Mouse (Mus musculus) liver, adult 2 months (tissue): ENCODE measurements around the gene Rabggtb. TPM values are rescaled to one million over a fixed set of nuclear protein-coding genes. Genes with fewer than 3 reads are reported as not detected.

ENCODE experiments used
- DNase-seq: peaks from one replicate; pipeline ENCODE4 v3.0.0-alpha.2; 2011; ENCODE audit warnings: low read depth, low spot score; ENCODE audit errors: extremely low read depth
- H3K27ac ChIP-seq: fragments of 200-500 bp; replicated peaks from 2 replicates; pipeline ENCODE4 v1.5.1; 2012; ENCODE audit warnings: low read depth, mild to moderate bottlenecking, control low read depth, inconsistent platforms, low read length; ENCODE audit not compliant: insufficient read depth
- H3K27me3 ChIP-seq: fragments of 200-500 bp; 2 replicates; pipeline ENCODE4 v1.6.1; 2012; ENCODE audit warnings: mild to moderate bottlenecking, moderate library complexity, low read length, inconsistent platforms; ENCODE audit not compliant: control insufficient read depth, insufficient read depth
- H3K36me3 ChIP-seq: fragments of 200-500 bp; 2 replicates; pipeline ENCODE4 v1.6.1; 2012; ENCODE audit warnings: low read length, inconsistent platforms; ENCODE audit not compliant: control insufficient read depth, insufficient read depth
- H3K4me1 ChIP-seq: fragments of 200-500 bp; 2 replicates; pipeline ENCODE4 v1.6.1; 2011; ENCODE audit warnings: low read length; ENCODE audit not compliant: control insufficient read depth, insufficient read depth
- H3K4me3 ChIP-seq: fragments of 200-500 bp; 2 replicates; pipeline ENCODE4 v1.5.1; 2011; ENCODE audit warnings: low read depth, mild to moderate bottlenecking, control low read depth, low read length, moderate library complexity; ENCODE audit not compliant: insufficient read depth
- H3K79me2 ChIP-seq: fragments of 200-500 bp; 2 replicates; pipeline ENCODE4 v1.6.1; 2012; ENCODE audit warnings: inconsistent platforms, mild to moderate bottlenecking, low read length, moderate library complexity; ENCODE audit not compliant: control insufficient read depth, insufficient read depth
- H3K9ac ChIP-seq: fragments of 200-500 bp; 2 replicates; pipeline ENCODE4 v1.6.1; 2012; ENCODE audit warnings: low read depth, mild to moderate bottlenecking, control low read depth, inconsistent platforms, low read length
- CTCF ChIP-seq: fragments of 200-500 bp; IDR thresholded peaks from 2 replicates; pipeline ENCODE4 v1.5.1; 2011; ENCODE audit warnings: low read depth, low read length, control low read depth
- POLR2A ChIP-seq: fragments of 200-500 bp; IDR thresholded peaks from 2 replicates; pipeline ENCODE4 v1.6.1; 2011; ENCODE audit warnings: low read length, control low read depth; ENCODE audit not compliant: insufficient read depth; ENCODE audit errors: extremely low read depth
- WGBS: fragments of 180-500 bp; shearing (Covaris S2); methylation state at CpG from one replicate; pipeline ENCODE4 v1.1.7; 2018; 5-methylcytosine and 5-hydroxymethylcytosine counted together
- polyA plus RNA-seq: library from polyadenylated mRNA; depleted of rRNA; stranded (reverse); fragments of >200 nt; gene quantifications from 2 replicates; pipeline ENCODE4 v1.2.3, GENCODE M21; 2012
- total RNA-seq: library from RNA; depleted of rRNA; stranded (reverse); fragments of >200 nt; gene quantifications from 2 replicates; pipeline ENCODE4 v1.2.3, GENCODE M21; 2014

Gene Rabggtb
- total and polyA plus RNA-seq, 2 experiments, result 38.6 to 57.8 TPM

DNA sequence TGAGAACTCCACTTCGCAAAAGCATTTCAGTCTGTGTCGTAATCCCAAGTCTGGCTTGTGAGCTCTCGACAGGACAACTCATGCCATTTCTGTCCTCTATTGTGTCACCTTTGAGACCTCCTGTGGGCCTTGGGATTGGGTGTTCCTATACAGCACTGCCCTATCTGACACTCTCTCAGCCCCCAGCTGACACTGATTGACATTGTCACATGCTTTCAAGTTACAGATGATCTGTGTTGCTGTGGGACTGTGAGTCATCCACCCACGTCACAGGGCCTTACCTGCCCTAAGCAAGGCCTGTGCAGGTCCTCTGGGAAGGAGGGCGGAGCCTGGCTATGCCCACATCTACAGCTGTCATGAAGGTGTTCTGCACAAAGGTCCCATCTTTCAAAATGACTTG, 19.7 kb upstream of the Rabggtb start:
- no peaks in the 10 kb centered on the region for H3K79me2 ChIP-seq
- TF ChIP-seq POLR2A (no peak), CTCF (no peak)
- peaks cover 23% of the 10 kb centered on the region for H3K4me1 ChIP-seq
- no peak overlapping the region for H3K27ac ChIP-seq
- peak; percentile 51 for DNase-seq
- H3K36me3 ChIP-seq, result peaks cover 47% of the 10 kb centered on the region
- H3K27me3 ChIP-seq, result no peaks in the 10 kb centered on the region
- no peak overlapping the region for H3K9ac ChIP-seq
- H3K4me3 ChIP-seq, result no peak overlapping the region
- 42% methylated on average over 5 of the region's 5 CpGs for WGBS

- H3K36me3 ChIP-seq, result peaks cover 34% of the 10 kb centered on the region
- peak; percentile 96 for DNase-seq
Measured at GRCm38 (mm10) chr3:153929526-153929925, 16.7 kb upstream of the Rabggtb start.

GRCm38 (mm10) chr3:153926333-153926732, 13.5 kb upstream of the Rabggtb start:
- no peak for DNase-seq
- Histone ChIP-seq H3K27me3 (no peaks in the 10 kb centered on the region), H3K27ac (no peak overlapping the region), H3K36me3 (peaks cover 32% of the 10 kb centered on the region), H3K79me2 (no peaks in the 10 kb centered on the region), H3K4me1 (peaks cover 16% of the 10 kb centered on the region), H3K9ac (no peak overlapping the region), H3K4me3 (no peak overlapping the region)
- WGBS, result 89% methylated on average over 7 of the region's 7 CpGs
- TF ChIP-seq POLR2A (no peak), CTCF (peak; percentile 44; the same call in 1 of the 2 replicates)

More at GRCm38 (mm10) chr3:153929526-153929925, 16.7 kb upstream of the Rabggtb start:
- Histone ChIP-seq H3K4me1 (peaks cover 23% of the 10 kb centered on the region), H3K9ac (no peak overlapping the region), H3K4me3 (no peak overlapping the region), H3K27ac (peak overlapping the region; percentile 53), H3K27me3 (no peaks in the 10 kb centered on the region), H3K79me2 (no peaks in the 10 kb centered on the region)
- WGBS, result 23% methylated on average over 11 of the region's 11 CpGs
- TF ChIP-seq POLR2A (no peak), CTCF (no peak)

DNA sequence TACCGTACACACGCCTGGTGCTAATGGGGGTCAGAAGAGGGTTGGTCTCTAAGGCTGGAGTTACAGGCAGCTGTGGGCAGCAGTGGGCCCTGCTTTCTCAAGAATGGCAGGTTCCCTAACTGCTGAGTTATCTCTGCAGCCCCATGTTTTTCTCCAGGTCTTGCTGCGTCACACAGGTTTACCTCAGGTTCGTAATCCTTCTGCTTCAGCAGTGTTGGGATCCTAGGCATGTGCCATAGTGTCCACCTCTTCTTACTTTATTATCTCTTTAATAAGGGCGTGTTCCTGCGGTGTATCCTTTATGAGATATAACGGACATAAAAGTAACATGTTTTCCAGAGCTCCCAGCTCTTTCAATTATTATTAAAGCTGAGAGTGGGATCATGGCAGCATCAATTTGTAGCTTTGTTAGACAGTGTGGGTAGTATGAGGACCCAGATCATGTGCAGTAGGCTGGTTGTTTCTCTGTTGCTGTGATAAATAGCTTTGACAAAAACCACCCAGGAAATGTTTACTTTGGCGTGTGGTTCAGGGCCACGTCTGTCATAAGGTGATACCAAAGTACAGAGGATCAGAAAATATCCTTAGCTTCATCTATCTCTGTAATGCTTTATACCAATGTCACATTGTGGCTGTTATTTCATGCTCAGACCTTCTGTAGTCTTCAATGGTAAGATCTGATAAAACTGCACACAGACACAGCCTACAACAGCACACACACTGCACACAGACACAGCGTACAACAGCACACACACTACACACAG, 8.5 kb upstream of the Rabggtb start:
- Histone ChIP-seq H3K79me2 (no peaks in the 10 kb centered on the region), H3K27me3 (no peaks in the 10 kb centered on the region), H3K4me1 (peaks cover 5% of the 10 kb centered on the region; the same call in 1 of the 2 replicates), H3K9ac (peak overlapping the region; percentile 19; the same call in 1 of the 2 replicates), H3K27ac (no peak overlapping the region; the same call in 1 of the 2 replicates), H3K36me3 (peaks cover 29% of the 10 kb centered on the region), H3K4me3 (no peak overlapping the region)
- 76% methylated on average over 10 of the region's 10 CpGs for WGBS
- TF ChIP-seq POLR2A (no peak), CTCF (no peak)
- DNase-seq, result peak; percentile 83

GRCm38 (mm10) chr3:153917200-153917599, 4.4 kb upstream of the Rabggtb start:
- peaks cover 2% of the 10 kb centered on the region; the same call in 1 of the 2 replicates for H3K79me2 ChIP-seq
- TF ChIP-seq CTCF (no peak), POLR2A (no peak)
- WGBS, result 49% methylated on average over 1 of the region's 1 CpGs
- H3K9ac ChIP-seq, result no peak overlapping the region
- peaks cover 8% of the 10 kb centered on the region; the same call in 1 of the 2 replicates for H3K4me1 ChIP-seq
- DNase-seq, result no peak
- peaks cover 8% of the 10 kb centered on the region for H3K36me3 ChIP-seq
- H3K27ac ChIP-seq, result no peak overlapping the region
- H3K4me3 ChIP-seq, result no peak overlapping the region
- no peaks in the 10 kb centered on the region for H3K27me3 ChIP-seq
